Mouse (Mus musculus) C2C12 (cell line): ENCODE data around the gene Ncapd2. TPM values are rescaled to one million over a fixed set of nuclear protein-coding genes. Genes with fewer than 3 reads are reported as not detected.

Experiments
- H3K27me3 ChIP-seq: one replicate; pipeline ENCODE4 v1.6.1; 2011; ENCODE audit not compliant: control insufficient read depth, insufficient read depth, insufficient read length
- H3K36me3 ChIP-seq: one replicate; pipeline ENCODE4 v1.6.1; 2011; ENCODE audit not compliant: control insufficient read depth, insufficient read depth
- H3K4me3 ChIP-seq: one replicate; pipeline ENCODE4 v1.5.1; 2011; ENCODE audit warnings: mild to moderate bottlenecking, control low read depth; ENCODE audit not compliant: poor library complexity, insufficient read depth, severe bottlenecking
- H3K79me2 ChIP-seq: one replicate; pipeline ENCODE4 v1.6.1; 2011; ENCODE audit not compliant: control insufficient read depth, insufficient read depth
- H3K79me3 ChIP-seq: one replicate; pipeline ENCODE4 v1.6.1; 2011; ENCODE audit warnings: low read depth, control low read depth
- H3ac ChIP-seq: one replicate; pipeline ENCODE3; 2011; ENCODE audit warnings: low read depth; ENCODE audit not compliant: control insufficient read depth, insufficient read length
- CEBPB ChIP-seq: IDR thresholded peaks from one replicate; pipeline ENCODE4 v1.6.1; 2011; ENCODE audit warnings: low read depth, mild to moderate bottlenecking, control low read depth, moderate library complexity
- CTCF ChIP-seq: IDR thresholded peaks from one replicate; pipeline ENCODE4 v1.5.1; 2011; ENCODE audit not compliant: control insufficient read depth, insufficient read depth, insufficient read length
- FOSL1 ChIP-seq: IDR thresholded peaks from one replicate; pipeline ENCODE4 v1.8.0; 2011; ENCODE audit warnings: mild to moderate bottlenecking, low read length; ENCODE audit not compliant: poor library complexity, insufficient read depth, severe bottlenecking
- MAX ChIP-seq: IDR thresholded peaks from one replicate; pipeline ENCODE4 v1.6.1; 2011; ENCODE audit warnings: mild to moderate bottlenecking, control low read depth
- MYOD1 ChIP-seq: IDR thresholded peaks from one replicate; pipeline ENCODE4 v1.6.1; 2011; ENCODE audit warnings: low read depth; ENCODE audit not compliant: control insufficient read depth, insufficient read length
- MYOG ChIP-seq: IDR thresholded peaks from one replicate; pipeline ENCODE4 v1.6.1; 2011; ENCODE audit not compliant: control insufficient read depth, insufficient read length; ENCODE audit errors: extremely low read depth
- USF1 ChIP-seq: IDR thresholded peaks from one replicate; pipeline ENCODE4 v1.6.1; 2011; ENCODE audit warnings: low read depth, mild to moderate bottlenecking, control low read depth, moderate library complexity
- polyA plus RNA-seq: library from polyadenylated mRNA; unstranded; fragments of >200 nt; fragmentation: generic; extraction: Trizol; gene quantifications from one replicate; pipeline ENCODE4 v1.2.1, GENCODE M21; 2012; ENCODE audit warnings: missing spikeins

Ncapd2 gene
- polyA plus RNA-seq, 1 experiment: 78.7 TPM

- TF ChIP-seq MYOG: no peak
- Histone ChIP-seq H3K4me3 (no peak overlapping the region), H3K79me3 (no peaks in the 10 kb centered on the region), H3ac (no peak overlapping the region), H3K79me2 (no peaks in the 10 kb centered on the region), H3K27me3 (no peaks in the 10 kb centered on the region), H3K36me3 (no peaks in the 10 kb centered on the region)
These were observed 44.8 kb upstream of the Ncapd2 start for GRCm38 (mm10) chr6:125236341-125236740.

GRCm38 (mm10) chr6:125234520-125234828 lies 43.0 kb upstream of the Ncapd2 start:
- TF ChIP-seq USF1 (no peak), MYOD1 (no peak), CEBPB (no peak), FOSL1 (no peak), CTCF (no peak), MAX (no peak), MYOG (no peak)
- no peaks in the 10 kb centered on the region for H3K79me2 ChIP-seq
- H3K79me3 ChIP-seq: no peaks in the 10 kb centered on the region
- no peaks in the 10 kb centered on the region for H3K27me3 ChIP-seq
- H3K36me3 ChIP-seq: no peaks in the 10 kb centered on the region
- H3ac ChIP-seq: no peak overlapping the region
- H3K4me3 ChIP-seq: no peak overlapping the region

- no peak overlapping the region for H3ac ChIP-seq
- H3K36me3 ChIP-seq: no peaks in the 10 kb centered on the region
- no peaks in the 10 kb centered on the region for H3K79me3 ChIP-seq
- no peaks in the 10 kb centered on the region for H3K79me2 ChIP-seq
- no peak overlapping the region for H3K4me3 ChIP-seq
- TF ChIP-seq MAX (no peak), CTCF (no peak), MYOG (no peak), MYOD1 (no peak)
- no peaks in the 10 kb centered on the region for H3K27me3 ChIP-seq
These were observed 42.5 kb upstream of the Ncapd2 start for GRCm38 (mm10) chr6:125233816-125234519.

- no peaks in the 10 kb centered on the region for H3K79me3 ChIP-seq
- TF ChIP-seq MAX (no peak), USF1 (no peak), MYOG (no peak), CTCF (no peak), MYOD1 (no peak), CEBPB (no peak), FOSL1 (no peak)
- H3K4me3 ChIP-seq: no peak overlapping the region
- no peaks in the 10 kb centered on the region for H3K27me3 ChIP-seq
- no peaks in the 10 kb centered on the region for H3K79me2 ChIP-seq
- H3ac ChIP-seq: no peak overlapping the region
- H3K36me3 ChIP-seq: no peaks in the 10 kb centered on the region
These were observed 41.0 kb upstream of the Ncapd2 start for GRCm38 (mm10) chr6:125232516-125232915.

GRCm38 (mm10) chr6:125232045-125232437 lies 40.5 kb upstream of the Ncapd2 start:
- no peaks in the 10 kb centered on the region for H3K36me3 ChIP-seq
- H3ac ChIP-seq: peak overlapping the region; percentile 70
- peak overlapping the region; percentile 53 for H3K4me3 ChIP-seq
- H3K27me3 ChIP-seq: no peaks in the 10 kb centered on the region
- no peaks in the 10 kb centered on the region for H3K79me2 ChIP-seq
- no peaks in the 10 kb centered on the region for H3K79me3 ChIP-seq
- TF ChIP-seq FOSL1: no peak
- TF ChIP-seq MYOG: no peak
- TF ChIP-seq CEBPB: no peak
- TF ChIP-seq CTCF: no peak
- TF ChIP-seq USF1: no peak

- Histone ChIP-seq H3K27me3 (no peaks in the 10 kb centered on the region), H3K79me2 (no peaks in the 10 kb centered on the region), H3K79me3 (no peaks in the 10 kb centered on the region), H3K36me3 (no peaks in the 10 kb centered on the region), H3K4me3 (peak within 1 kb of the TSS; percentile 53), H3ac (peak within 1 kb of the TSS; percentile 70)
- TF ChIP-seq FOSL1: no peak
- no peak for TF ChIP-seq MYOG
- no peak for TF ChIP-seq CTCF
- no peak for TF ChIP-seq USF1
- no peak for TF ChIP-seq MAX
- TF ChIP-seq CEBPB: no peak
- no peak for TF ChIP-seq MYOD1
These were observed 39.9 kb upstream of the Ncapd2 start, which contains the start of gene Tapbpl for GRCm38 (mm10) chr6:125231117-125232044. Gene Tapbpl, minus strand, starts transcription at chr6:125231860.
